Mouse (Mus musculus) bone marrow, adult 2 months (tissue): ENCODE measurements at regions not wholly inside any gene's neighbourhood (a gene's known extent, or its start where the extent isn't known, plus 50 kb on each side); places are given as distances from the start of the nearest gene placed in this dataset.

Source experiments
- H3K27ac ChIP-seq: fragments of 200-500 bp; 2 replicates; pipeline ENCODE4 v1.5.1; 2012; ENCODE audit warnings: low read depth, mild to moderate bottlenecking, control low read depth, inconsistent platforms, low read length; ENCODE audit not compliant: control insufficient read depth, poor library complexity, insufficient read depth
- H3K4me1 ChIP-seq: fragments of 200-500 bp; 2 replicates; pipeline ENCODE4 v1.6.1; 2011; ENCODE audit warnings: low read length; ENCODE audit not compliant: control insufficient read depth, insufficient read depth
- H3K4me3 ChIP-seq: fragments of 200-500 bp; replicated peaks from 2 replicates; pipeline ENCODE3; 2011; ENCODE audit warnings: mild to moderate bottlenecking, low read depth, low read length, control low read depth; ENCODE audit not compliant: control insufficient read depth
- CTCF ChIP-seq: fragments of 200-500 bp; IDR thresholded peaks from 2 replicates; pipeline ENCODE4 v1.5.1; 2011; ENCODE audit warnings: low read length, control low read depth; ENCODE audit not compliant: control insufficient read depth, insufficient read depth
- POLR2A ChIP-seq: fragments of 200-500 bp; IDR thresholded peaks from 2 replicates; pipeline ENCODE4 v1.6.1; 2011; ENCODE audit warnings: low read depth, mild to moderate bottlenecking, control low read depth, low read length, borderline replicate concordance; ENCODE audit not compliant: control insufficient read depth
- WGBS: fragments of 180-500 bp; shearing (Covaris S2); methylation state at CpG from one replicate; pipeline ENCODE4 v1.1.7; 2018; 5-methylcytosine and 5-hydroxymethylcytosine counted together

- 72% methylated on average over 5 of the region's 5 CpGs for WGBS
- no peak for TF ChIP-seq POLR2A
- TF ChIP-seq CTCF, result no peak
- H3K4me3 ChIP-seq, result no peak overlapping the region
These were observed 164.8 kb upstream of the 4930583I09Rik start for GRCm38 (mm10) chr17:65000626-65001135.

GRCm38 (mm10) chr17:64994483-64994882 is 158.6 kb upstream of the 4930583I09Rik start:
- Histone ChIP-seq H3K4me1 (no peaks in the 10 kb centered on the region), H3K4me3 (no peak overlapping the region), H3K27ac (no peak overlapping the region)
- WGBS, result 86% methylated on average over 10 of the region's 10 CpGs
- TF ChIP-seq CTCF (no peak), POLR2A (no peak)

More at GRCm38 (mm10) chr17:65000626-65001135, 164.8 kb upstream of the 4930583I09Rik start:
- H3K4me1 ChIP-seq, result no peaks in the 10 kb centered on the region
- H3K27ac ChIP-seq, result no peak overlapping the region

- H3K27ac ChIP-seq, result no peak overlapping the region
- TF ChIP-seq CTCF, result no peak
- TF ChIP-seq POLR2A, result no peak
- H3K4me1 ChIP-seq, result no peaks in the 10 kb centered on the region
- 79% methylated on average over 3 of the region's 3 CpGs for WGBS
- H3K4me3 ChIP-seq, result no peak overlapping the region
These were observed 155.4 kb upstream of the 4930583I09Rik start for GRCm38 (mm10) chr17:64991262-64991661.

- H3K27ac ChIP-seq, result no peak overlapping the region
- H3K4me1 ChIP-seq, result no peaks in the 10 kb centered on the region
- no peak for TF ChIP-seq CTCF
- no peak for TF ChIP-seq POLR2A
- WGBS, result 46% methylated on average over 14 of the region's 14 CpGs
- H3K4me3 ChIP-seq, result no peak overlapping the region
These were observed 148.6 kb upstream of the 4930583I09Rik start for GRCm38 (mm10) chr17:64984276-64985011.

GRCm38 (mm10) chr17:64983480-64983879 is 147.6 kb upstream of the 4930583I09Rik start:
- 73% methylated on average over 2 of the region's 2 CpGs for WGBS

GRCm38 (mm10) chr17:64964153-64964552 is 128.3 kb upstream of the 4930583I09Rik start:
- H3K4me3 ChIP-seq, result no peak overlapping the region
- no peak overlapping the region for H3K27ac ChIP-seq
- 72% methylated on average over 4 of the region's 4 CpGs for WGBS
- TF ChIP-seq CTCF (no peak), POLR2A (no peak)
- no peaks in the 10 kb centered on the region for H3K4me1 ChIP-seq

More at GRCm38 (mm10) chr17:64983480-64983879, 147.6 kb upstream of the 4930583I09Rik start:
- H3K4me3 ChIP-seq, result no peak overlapping the region
- H3K4me1 ChIP-seq, result no peaks in the 10 kb centered on the region
- no peak overlapping the region for H3K27ac ChIP-seq
- no peak for TF ChIP-seq CTCF

GRCm38 (mm10) chr17:64961887-64962286 is 126.0 kb upstream of the 4930583I09Rik start:
- WGBS, result 63% methylated on average over 2 of the region's 2 CpGs
- Histone ChIP-seq H3K27ac (no peak overlapping the region), H3K4me3 (no peak overlapping the region), H3K4me1 (no peaks in the 10 kb centered on the region)
- TF ChIP-seq POLR2A (no peak), CTCF (no peak)

- 80% methylated on average over 9 of the region's 9 CpGs for WGBS
- TF ChIP-seq POLR2A (no peak), CTCF (no peak)
- no peak overlapping the region for H3K27ac ChIP-seq
- no peaks in the 10 kb centered on the region for H3K4me1 ChIP-seq
- no peak overlapping the region for H3K4me3 ChIP-seq
These were observed 121.6 kb upstream of the 4930583I09Rik start for GRCm38 (mm10) chr17:64957495-64957894.
